Mouse (Mus musculus) myocyte (in vitro differentiated cells): ENCODE results near the gene Gm9970. TPM values are rescaled to one million over a fixed set of nuclear protein-coding genes. Genes with fewer than 3 reads are reported as not detected.
A peak's percentile ranks its signal among the peaks of the same experiment; 100 is the strongest.

Experiments used
- H3K27me3 ChIP-seq: one replicate; pipeline ENCODE4 v1.6.1; 2011; ENCODE audit not compliant: control insufficient read depth, insufficient read depth, insufficient read length
- H3K36me3 ChIP-seq: one replicate; pipeline ENCODE4 v1.6.1; 2011; ENCODE audit not compliant: control insufficient read depth, insufficient read depth
- H3K4me2 ChIP-seq: one replicate; pipeline ENCODE4 v1.6.1; 2011; ENCODE audit warnings: low read depth, control low read depth
- H3K4me3 ChIP-seq: one replicate; pipeline ENCODE4 v1.5.1; 2011; ENCODE audit warnings: mild to moderate bottlenecking, control low read depth, moderate library complexity
- H3K79me2 ChIP-seq: one replicate; pipeline ENCODE4 v1.6.1; 2011; ENCODE audit not compliant: control insufficient read depth, insufficient read depth
- H3ac ChIP-seq: one replicate; pipeline ENCODE4 v1.6.1; 2011; ENCODE audit not compliant: control insufficient read depth, insufficient read length
- CEBPB ChIP-seq: IDR thresholded peaks from 2 replicates; pipeline ENCODE4 v1.6.1; 2011; ENCODE audit warnings: mild to moderate bottlenecking, moderate library complexity; ENCODE audit not compliant: poor library complexity, insufficient read depth, severe bottlenecking
- E2F4 ChIP-seq: IDR thresholded peaks from one replicate; pipeline ENCODE4 v1.6.1; 2011; ENCODE audit warnings: mild to moderate bottlenecking, control low read depth, moderate library complexity; ENCODE audit not compliant: insufficient read depth
- MAX ChIP-seq: IDR thresholded peaks from one replicate; pipeline ENCODE4 v1.6.1; 2011; ENCODE audit warnings: low read depth, mild to moderate bottlenecking, control low read depth
- MYOD1 ChIP-seq, 3 experiments: IDR thresholded peaks; one replicate each; pipeline ENCODE4 v1.6.1; 2011; ENCODE audit warnings: control low read depth in 2 of 3, low read depth in 2 of 3, mild to moderate bottlenecking in 2 of 3, moderate library complexity in 1 of 3; ENCODE audit not compliant: insufficient read length in 2 of 3, control insufficient read depth in 1 of 3
- MYOG ChIP-seq, 3 experiments: IDR thresholded peaks; one replicate each; pipeline ENCODE4 v1.6.1; 2011; ENCODE audit warnings: control low read depth in 2 of 3, low read depth in 2 of 3, mild to moderate bottlenecking in 2 of 3; ENCODE audit not compliant: insufficient read length in 2 of 3, control insufficient read depth in 1 of 3, insufficient read depth in 1 of 3
- POLR2A ChIP-seq: IDR thresholded peaks from one replicate; pipeline ENCODE4 v1.6.1; 2011; ENCODE audit warnings: low read depth, mild to moderate bottlenecking, control low read depth, moderate library complexity; ENCODE audit not compliant: insufficient read length
- POLR2AphosphoS2 ChIP-seq: IDR thresholded peaks from one replicate; pipeline ENCODE4 v1.6.1; 2011; ENCODE audit warnings: low read depth, control low read depth; ENCODE audit not compliant: insufficient read length
- REST ChIP-seq: IDR thresholded peaks from one replicate; pipeline ENCODE4 v1.6.1; 2011; ENCODE audit warnings: mild to moderate bottlenecking, control low read depth, moderate library complexity; ENCODE audit not compliant: insufficient read depth, insufficient read length
- SRF ChIP-seq: IDR thresholded peaks from one replicate; pipeline ENCODE4 v1.6.1; 2011; ENCODE audit warnings: low read depth; ENCODE audit not compliant: control insufficient read depth, insufficient read length
- TCF12 ChIP-seq: IDR thresholded peaks from one replicate; pipeline ENCODE4 v1.6.1; 2011; ENCODE audit warnings: mild to moderate bottlenecking, control low read depth; ENCODE audit not compliant: poor library complexity, insufficient read depth, severe bottlenecking
- TCF3 ChIP-seq: IDR thresholded peaks from one replicate; pipeline ENCODE4 v1.6.1; 2011; ENCODE audit warnings: low read depth, control low read depth; ENCODE audit not compliant: insufficient read length
- USF1 ChIP-seq: IDR thresholded peaks from one replicate; pipeline ENCODE4 v1.6.1; 2011; ENCODE audit warnings: low read depth, mild to moderate bottlenecking, control low read depth, moderate library complexity
- polyA plus RNA-seq: library from polyadenylated mRNA; unstranded; fragments of >200 nt; fragmentation: generic; extraction: Trizol; gene quantifications from one replicate; pipeline ENCODE4 v1.2.1, GENCODE M21; 2012; ENCODE audit warnings: missing spikeins

Gene Gm9970
- polyA plus RNA-seq, 1 experiment, result not detected

DNA sequence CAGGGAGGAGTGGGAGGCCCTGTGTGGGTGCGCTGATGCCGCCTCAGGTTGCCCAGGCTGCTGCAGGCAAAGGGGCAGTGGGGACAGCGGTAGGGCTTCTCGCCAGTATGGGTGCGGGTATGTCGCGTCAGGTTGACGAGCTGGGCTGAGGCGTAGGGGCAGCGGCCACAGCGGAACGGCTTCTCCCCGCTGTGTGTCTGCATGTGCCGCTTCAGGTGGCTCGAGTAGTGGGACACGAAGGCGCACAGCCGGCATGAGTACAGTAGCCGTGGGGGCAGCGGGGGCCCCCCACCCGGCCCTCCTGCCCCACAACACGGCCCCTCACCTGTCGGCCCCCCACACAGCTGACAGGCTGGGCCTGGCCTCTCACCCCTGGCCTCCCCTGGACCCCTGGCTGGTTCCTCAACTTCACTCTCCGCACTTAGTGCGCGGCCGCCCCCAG, 40.7 kb downstream of the Gm9970 start:
- Histone ChIP-seq H3K4me2 (peak overlapping the region; percentile 81), H3K79me2 (peaks cover 12% of the 10 kb centered on the region), H3K27me3 (no peaks in the 10 kb centered on the region), H3K36me3 (peaks cover 50% of the 10 kb centered on the region), H3ac (no peak overlapping the region), H3K4me3 (peak overlapping the region; percentile 90)
- TF ChIP-seq E2F4, result no peak
- TF ChIP-seq SRF, result no peak
- TF ChIP-seq POLR2A, result peak; percentile 50
- no peak for TF ChIP-seq TCF3
- no peak for TF ChIP-seq USF1
- no peak for TF ChIP-seq TCF12
- no peak for TF ChIP-seq CEBPB
- TF ChIP-seq MYOG (IDR thresholded peaks at IDR 0.05; ENCODE audit: control insufficient read depth in 1 of 3, insufficient read depth in 1 of 3, insufficient read length in 2 of 3, low read depth in 2 of 3), result no peak
- peak; percentile 99 for TF ChIP-seq POLR2AphosphoS2
- TF ChIP-seq MAX, result no peak
- no peak for TF ChIP-seq REST
- no peak for TF ChIP-seq MYOD1 (IDR thresholded peaks at IDR 0.05; ENCODE audit: control insufficient read depth in 1 of 3, insufficient read length in 2 of 3, low read depth in 2 of 3)

GRCm38 (mm10) chr5:31199893-31200292, 41.1 kb downstream of the Gm9970 start:
- Histone ChIP-seq H3K79me2 (peaks cover 12% of the 10 kb centered on the region), H3K4me2 (no peak overlapping the region), H3K36me3 (peaks cover 50% of the 10 kb centered on the region), H3K27me3 (no peaks in the 10 kb centered on the region), H3K4me3 (no peak overlapping the region), H3ac (no peak overlapping the region)
- TF ChIP-seq MYOD1 (IDR thresholded peaks at IDR 0.05; ENCODE audit: control insufficient read depth in 1 of 3, insufficient read length in 2 of 3, low read depth in 2 of 3), result peak in 1 of 3 experiments; percentile 15
- TF ChIP-seq TCF12, result no peak
- no peak for TF ChIP-seq E2F4
- no peak for TF ChIP-seq REST
- peak in 1 of 3 experiments; percentile 17 for TF ChIP-seq MYOG (IDR thresholded peaks at IDR 0.05; ENCODE audit: control insufficient read depth in 1 of 3, insufficient read depth in 1 of 3, insufficient read length in 2 of 3, low read depth in 2 of 3)
- no peak for TF ChIP-seq MAX
- TF ChIP-seq POLR2AphosphoS2, result peak; percentile 4
- TF ChIP-seq USF1, result no peak
- no peak for TF ChIP-seq POLR2A
- no peak for TF ChIP-seq TCF3
- no peak for TF ChIP-seq CEBPB
- no peak for TF ChIP-seq SRF

DNA sequence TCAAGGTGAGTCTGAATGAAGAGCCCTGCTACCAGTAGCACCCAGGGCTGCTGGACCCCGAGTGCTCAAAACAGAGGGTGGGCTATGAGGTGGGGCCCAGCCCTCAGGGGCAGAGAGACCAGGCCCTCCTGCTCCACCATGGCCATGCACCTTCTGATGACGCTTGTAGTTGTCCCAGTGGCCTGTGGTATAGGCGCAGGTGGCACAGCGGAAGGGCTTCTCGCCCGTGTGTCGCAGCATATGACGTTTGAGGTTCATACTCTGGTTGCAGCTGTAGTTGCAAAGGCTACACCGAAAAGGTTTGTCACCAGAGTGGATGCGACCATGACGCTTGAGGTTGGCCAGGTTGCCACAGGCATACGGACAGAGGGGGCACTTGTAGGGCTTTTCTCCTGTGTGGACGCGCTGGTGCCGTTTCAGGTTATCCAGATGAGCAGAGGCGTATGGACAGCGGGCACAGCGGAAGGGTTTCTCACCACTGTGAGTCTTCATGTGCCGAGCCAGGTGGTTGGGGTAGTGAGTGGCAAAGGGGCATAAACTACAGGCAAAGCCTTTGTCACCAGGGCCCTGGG, 41.6 kb downstream of the Gm9970 start:
- peaks cover 50% of the 10 kb centered on the region for H3K36me3 ChIP-seq
- no peak overlapping the region for H3ac ChIP-seq
- H3K4me3 ChIP-seq, result no peak overlapping the region
- no peak overlapping the region for H3K4me2 ChIP-seq
- peaks cover 16% of the 10 kb centered on the region for H3K79me2 ChIP-seq
- TF ChIP-seq MYOG (IDR thresholded peaks at IDR 0.05; ENCODE audit: control insufficient read depth in 1 of 3, insufficient read depth in 1 of 3, insufficient read length in 2 of 3, low read depth in 2 of 3) (no peak), TCF12 (no peak), TCF3 (no peak), POLR2A (peak; percentile 49), MAX (no peak), REST (no peak), E2F4 (no peak), USF1 (no peak), CEBPB (no peak), POLR2AphosphoS2 (peak; percentile 81), SRF (no peak)
- H3K27me3 ChIP-seq, result no peaks in the 10 kb centered on the region

DNA sequence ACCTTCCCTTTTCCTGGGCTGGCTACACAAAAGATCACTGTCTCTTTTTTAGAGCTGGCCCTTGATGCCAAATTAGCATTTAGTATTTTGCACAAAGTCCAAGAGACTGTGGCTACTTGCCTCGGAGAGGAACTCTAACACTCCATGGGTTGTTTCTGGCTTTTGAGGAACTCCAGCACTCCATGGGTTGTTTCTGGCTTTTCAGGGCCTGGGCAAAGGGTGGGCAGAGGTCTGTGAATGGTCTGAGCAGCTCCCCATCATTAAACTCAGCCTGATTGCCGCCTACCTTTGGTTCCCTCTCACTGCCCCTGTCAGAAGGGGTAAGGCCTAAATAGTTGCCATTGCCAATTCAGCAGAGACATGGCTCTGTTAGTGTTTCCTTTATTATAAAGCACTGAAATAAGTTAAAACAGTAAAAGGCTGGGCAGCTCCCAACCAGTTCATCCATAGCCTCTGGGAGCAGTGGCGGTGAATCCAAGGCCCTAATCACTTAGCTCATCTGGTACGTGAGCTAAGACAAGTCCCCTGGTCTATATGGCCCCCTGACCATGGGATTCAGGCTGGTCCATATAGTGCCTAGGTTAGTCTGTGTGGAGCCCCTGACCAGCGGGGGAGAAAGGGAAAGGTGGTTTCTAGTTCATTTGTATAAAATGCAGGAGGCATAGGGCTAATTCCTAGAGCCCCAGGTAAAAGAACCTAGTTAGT, 42.3 kb downstream of the Gm9970 start:
- no peak for TF ChIP-seq SRF
- no peak for TF ChIP-seq POLR2AphosphoS2
- TF ChIP-seq TCF3, result no peak
- no peak for TF ChIP-seq E2F4
- no peak for TF ChIP-seq MAX
- TF ChIP-seq CEBPB, result no peak
- TF ChIP-seq POLR2A, result no peak
- no peak for TF ChIP-seq TCF12
- TF ChIP-seq MYOG (IDR thresholded peaks at IDR 0.05; ENCODE audit: control insufficient read depth in 1 of 3, insufficient read depth in 1 of 3, insufficient read length in 2 of 3, low read depth in 2 of 3), result no peak
- no peak for TF ChIP-seq REST
- no peak for TF ChIP-seq MYOD1 (IDR thresholded peaks at IDR 0.05; ENCODE audit: control insufficient read depth in 1 of 3, insufficient read length in 2 of 3, low read depth in 2 of 3)
- H3K4me3 ChIP-seq, result no peak overlapping the region
- H3K4me2 ChIP-seq, result no peak overlapping the region
- no peak overlapping the region for H3ac ChIP-seq
- no peaks in the 10 kb centered on the region for H3K27me3 ChIP-seq
- H3K36me3 ChIP-seq, result peaks cover 44% of the 10 kb centered on the region
- peaks cover 22% of the 10 kb centered on the region for H3K79me2 ChIP-seq
